Mouse (Mus musculus) c-Kit-negative CD71-positive TER-119-positive erythroid progenitor cells, embryonic 14.5 days (primary cell): ENCODE data around the gene Arl3.

ENCODE experiments used
- DNase-seq: peaks from one replicate; pipeline ENCODE4 v3.0.0-alpha.2; 2013; ENCODE audit warnings: low read depth, low spot score

Arl3 gene

DNA sequence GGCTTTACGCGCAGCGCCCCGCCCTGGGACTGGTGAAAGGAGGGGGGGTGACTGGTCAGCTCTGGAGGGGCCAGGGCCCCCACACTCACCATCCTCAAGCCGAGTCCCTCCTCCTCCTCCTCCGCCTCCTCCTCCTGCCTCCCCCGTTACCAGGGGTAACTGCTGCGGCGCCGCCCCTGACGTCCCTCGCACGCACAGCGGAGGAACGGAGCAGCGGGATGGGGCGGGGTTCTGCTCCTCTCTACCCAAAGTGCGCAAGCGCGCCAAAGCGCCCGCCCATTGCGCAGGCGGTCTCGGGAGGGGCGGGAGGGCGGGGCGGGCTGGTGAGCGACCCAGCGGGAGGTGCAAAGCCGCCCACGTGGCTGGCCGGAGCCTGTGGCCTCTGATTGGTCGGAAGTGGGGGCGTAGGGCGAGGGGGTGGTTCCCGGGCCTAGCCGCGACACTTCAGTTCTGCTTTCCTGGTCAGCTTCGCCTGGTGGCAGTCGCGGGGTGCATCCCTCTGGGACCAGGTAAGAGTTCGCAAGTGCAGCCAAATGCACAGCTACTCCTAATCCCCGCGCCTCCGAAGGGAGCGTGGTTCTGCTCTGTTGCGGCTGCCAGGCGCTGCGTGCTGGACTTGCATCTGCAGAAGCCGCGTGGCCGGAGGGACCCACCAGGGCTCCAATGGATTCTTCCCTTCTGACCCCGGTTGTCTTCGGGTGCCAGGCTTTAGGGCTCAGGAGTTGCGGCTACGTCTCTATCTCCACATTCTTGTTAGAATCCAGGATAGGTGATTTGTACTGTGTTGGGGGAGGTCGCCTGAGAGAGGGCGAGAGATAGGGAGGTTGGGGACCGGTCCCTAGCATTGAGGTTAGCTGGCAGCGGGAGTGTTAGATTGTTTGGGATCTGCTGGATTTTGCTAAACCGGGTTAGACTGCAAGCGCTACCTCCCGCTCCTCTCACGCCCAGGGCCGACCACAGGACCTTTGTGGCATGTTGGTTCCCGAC is at the start of gene Arl3, which contains the start of gene Sfxn2:
TSS of gene Arl3 (minus strand) at position 248 of the 987 bp plus-strand sequence.
TSS of gene Sfxn2 (plus strand) at position 415 of the 987 bp plus-strand sequence.
- DNase-seq: peak; percentile 90

DNA sequence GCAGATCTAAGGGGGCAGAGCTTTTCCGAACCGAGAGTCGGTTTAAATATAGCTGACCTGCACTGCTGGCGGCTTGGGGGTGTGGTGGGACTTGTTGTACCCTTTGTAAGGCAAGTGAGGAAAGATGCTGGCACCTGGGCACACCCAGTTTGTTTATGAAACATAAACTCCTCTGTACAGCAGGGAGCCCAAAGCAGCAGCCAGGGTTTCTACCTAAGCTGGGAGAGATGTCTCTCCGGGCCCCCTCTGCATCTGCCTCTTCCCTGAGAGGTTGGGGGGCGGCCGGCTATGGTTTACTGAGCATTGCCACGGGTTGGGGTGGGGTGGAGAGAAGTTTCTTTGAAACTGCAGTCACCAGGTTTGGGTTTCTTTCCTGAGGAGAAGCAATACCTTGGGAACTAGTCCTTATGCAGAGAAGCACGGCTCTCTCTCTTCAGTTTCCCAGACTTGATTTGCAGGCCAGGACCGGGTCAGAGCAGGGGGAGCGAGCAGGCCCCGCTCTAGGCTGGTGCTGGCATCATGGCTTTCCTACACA is 49.7 kb upstream of the Arl3 start:
- DNase-seq: no peak

DNA sequence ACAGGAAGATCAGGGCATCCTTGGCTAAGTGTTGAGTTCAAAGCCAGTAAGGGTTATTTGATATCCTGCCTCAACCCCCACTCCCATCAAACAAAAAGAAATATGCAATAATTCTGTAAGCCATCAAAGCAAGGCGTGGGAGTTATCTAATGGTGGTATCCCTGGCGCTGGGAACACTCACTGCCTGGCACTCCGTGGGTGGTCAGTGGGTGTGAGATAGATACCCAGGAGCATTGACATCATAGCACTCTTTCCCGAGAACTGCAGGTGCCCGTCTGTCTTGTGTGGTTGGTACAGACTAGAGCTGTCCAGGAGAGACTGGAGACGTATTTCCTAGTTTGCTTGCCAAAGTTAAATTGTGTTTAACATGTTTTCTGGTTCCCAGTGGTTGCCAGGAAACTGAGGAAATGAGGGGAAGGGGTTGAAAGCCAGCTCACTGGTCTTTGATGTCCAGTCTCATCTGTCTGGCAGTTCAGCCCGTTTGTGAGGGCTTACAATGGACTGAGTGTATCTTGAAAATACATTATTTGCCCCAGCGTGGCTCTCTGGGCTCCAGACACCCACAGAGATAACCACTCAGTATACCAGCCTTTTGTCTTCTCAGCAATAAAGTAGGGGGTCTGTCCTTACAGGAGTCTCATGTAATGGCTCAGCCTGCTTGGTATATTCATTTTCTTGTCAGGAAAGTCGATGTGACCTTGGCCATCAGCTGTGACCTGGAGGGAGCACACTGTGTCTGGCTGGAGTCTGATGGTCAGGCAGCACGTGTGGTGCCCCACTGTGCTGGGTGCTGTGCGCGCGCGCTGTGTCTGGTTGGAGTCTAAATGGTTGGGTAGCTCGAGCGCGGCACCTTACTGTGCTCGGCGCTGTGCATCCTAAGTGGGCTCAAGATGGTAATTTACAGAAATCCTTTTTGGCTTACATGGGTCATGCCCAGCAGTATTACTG is 48.5 kb upstream of the Arl3 start:
- no peak for DNase-seq

DNA sequence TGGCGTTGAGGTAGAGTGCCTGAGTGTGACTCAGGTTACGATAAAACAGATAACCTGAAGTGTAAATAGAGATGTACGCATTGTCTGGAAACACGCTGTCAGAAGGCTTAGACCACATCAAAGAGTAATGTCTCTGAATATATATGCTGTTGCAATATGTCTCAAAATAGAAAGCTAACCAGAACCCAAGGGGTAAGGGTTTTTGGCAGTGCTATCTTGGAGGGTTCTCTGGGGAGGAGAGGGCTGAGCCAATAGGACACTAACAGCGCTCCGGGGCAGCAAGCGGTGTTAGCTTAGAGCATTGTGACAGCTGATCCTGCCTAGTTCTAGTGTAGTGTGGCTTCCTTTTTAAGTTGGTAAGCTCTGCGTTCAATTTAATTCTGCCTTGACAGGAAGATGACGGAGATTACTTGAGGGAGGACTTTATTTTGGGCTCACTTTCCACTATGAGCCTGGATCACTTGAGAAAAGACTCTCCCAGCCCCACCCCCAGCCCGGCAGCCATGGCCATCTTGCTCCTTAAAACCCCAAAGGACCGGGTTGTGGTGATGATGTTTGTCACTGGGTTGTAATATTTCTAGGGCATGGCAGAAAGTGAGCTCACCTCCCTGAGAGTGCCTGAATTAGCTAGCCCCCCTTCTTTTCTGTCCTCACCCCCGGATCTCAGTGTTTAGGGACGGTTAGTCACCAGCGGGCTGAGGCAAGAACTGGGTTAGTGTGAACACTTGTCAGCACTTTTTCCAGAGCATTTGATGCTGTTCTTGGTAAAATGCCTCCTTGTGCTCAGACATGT is 47.2 kb upstream of the Arl3 start:
- no peak for DNase-seq

DNA sequence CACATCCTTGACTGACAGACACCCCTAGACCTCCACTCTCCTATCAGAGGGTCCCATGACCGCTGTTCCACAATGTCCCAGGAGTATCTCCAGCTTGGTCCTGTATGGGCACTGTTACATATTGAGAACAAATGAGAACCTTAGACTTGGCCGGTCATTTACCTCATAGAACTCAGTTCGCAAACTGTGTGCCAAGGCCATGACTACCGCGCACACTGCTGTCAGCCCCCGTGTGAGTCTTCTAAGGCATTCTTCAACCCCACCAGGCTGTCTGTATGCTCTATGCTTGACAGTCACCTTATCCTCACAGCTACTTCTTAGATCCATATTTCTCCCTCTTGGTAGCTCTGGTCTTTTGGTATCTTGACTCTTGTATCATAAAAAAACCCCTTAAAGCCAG is 46.5 kb upstream of the Arl3 start:
- DNase-seq: no peak

DNA sequence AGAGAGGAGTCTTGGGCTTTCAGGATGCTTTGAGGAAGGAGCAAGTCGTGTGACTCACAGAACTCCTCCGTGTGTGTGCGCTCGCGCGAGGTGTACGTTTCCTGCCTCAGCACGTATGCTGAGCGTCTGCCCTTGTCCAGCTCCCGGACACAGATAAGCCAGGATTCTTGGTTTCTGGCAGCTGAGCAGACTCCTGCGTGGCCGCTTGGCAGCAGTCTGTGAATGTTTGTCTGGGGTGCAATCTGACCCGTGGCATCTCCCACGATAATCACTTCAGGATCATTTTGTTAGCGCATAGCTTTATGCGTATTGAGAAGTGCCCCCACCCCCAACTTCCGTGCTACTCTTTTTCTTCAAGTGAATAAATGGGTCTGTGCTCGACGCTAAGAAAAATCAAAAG is 46.0 kb upstream of the Arl3 start:
- no peak for DNase-seq

DNA sequence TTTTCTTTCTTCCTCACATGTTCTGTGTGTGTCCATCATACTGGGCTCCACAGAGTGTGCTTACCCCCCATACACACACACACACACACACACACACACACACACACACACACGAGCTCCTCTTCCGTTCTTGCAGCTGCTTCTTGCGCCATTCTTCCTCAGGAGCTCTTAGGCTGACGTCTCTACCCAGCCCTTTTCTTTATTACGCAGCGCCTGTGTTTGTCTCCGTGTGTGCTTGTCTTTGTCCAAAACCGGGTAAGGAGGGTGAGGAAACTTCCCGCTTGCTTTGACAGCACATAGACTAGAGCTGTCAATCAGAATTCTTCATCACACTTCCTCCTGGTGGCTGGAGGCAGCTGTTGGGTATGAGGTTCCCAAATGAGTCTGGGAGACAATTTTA is 45.3 kb upstream of the Arl3 start:
- DNase-seq: no peak

DNA sequence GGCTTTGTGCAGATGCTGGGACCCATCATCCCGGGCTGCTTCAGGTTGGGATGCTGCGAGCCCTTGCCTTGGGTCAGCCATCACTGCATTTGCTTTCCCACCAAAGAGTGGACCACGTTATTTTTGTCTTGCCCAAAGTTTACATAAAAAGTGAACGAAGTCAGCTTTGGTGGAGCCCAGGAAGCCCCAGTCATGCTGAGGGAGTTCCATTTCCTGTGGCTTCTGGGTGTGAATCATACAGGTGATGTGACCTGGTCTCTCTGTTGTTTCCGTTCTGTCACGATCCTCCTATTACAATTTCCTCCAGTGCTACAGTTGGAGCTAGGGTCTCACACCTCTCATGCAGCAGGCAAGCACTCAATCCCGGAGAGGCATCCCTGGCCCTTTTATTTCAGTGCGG is 44.4 kb upstream of the Arl3 start:
- no peak for DNase-seq

DNA sequence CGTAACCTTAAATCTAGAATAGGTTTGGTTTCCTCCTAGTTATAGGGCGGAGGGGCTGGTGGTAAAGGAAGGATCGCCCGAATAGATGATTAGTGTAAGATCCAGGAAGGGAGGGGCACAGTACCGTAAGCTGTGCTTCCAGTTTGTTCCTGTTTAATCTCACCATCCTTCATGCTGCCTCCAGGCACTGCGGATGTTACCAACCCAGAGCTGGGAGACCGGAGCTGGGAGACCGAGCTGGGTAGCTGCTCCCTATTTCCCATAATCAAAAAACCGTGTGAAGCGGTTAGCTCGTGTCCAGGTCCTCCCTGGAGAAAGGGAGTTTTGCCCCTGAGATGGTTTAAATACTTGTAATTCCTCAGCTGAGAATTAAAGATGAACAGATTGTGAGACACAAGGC is 43.4 kb upstream of the Arl3 start:
- no peak for DNase-seq

DNA sequence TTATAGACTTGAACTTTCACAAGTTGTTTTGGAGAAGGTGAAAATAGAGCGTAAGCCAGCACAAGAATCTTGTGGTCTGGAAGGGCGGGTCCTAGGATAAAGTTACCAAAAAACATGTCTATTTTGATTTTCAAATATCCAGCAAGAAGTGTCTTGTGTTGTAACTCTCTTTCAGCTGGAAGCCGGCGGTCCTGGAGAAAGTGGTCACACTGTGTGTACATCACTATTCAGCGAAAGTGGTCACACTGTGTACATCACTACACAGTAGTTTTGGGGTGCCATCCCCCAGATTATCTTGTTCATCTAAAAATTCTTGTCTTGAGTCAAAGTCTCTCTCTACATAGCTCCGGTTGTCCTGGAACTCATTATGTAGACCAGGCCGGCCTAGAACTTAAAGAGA is 35.2 kb upstream of the Arl3 start:
- no peak for DNase-seq

DNA sequence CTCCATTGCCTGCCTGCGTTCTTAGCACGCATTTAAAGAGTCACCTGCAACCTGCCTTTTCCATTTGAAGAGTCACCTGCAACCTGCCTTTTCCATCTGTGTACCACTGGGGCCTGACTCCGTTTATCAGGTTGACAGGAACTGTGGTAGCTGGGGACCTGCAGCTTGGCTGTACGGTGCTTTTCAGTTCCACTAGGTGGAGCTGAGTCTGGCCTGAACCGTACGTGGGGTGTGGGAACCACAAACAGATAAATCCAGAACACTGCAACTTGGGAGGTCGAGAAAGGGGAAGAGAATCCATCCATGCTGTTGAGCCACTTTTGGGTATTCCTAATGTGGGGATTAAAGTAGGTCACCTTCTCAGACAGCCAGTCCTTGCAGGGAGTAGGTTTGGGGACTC is 34.4 kb upstream of the Arl3 start:
- no peak for DNase-seq

DNA sequence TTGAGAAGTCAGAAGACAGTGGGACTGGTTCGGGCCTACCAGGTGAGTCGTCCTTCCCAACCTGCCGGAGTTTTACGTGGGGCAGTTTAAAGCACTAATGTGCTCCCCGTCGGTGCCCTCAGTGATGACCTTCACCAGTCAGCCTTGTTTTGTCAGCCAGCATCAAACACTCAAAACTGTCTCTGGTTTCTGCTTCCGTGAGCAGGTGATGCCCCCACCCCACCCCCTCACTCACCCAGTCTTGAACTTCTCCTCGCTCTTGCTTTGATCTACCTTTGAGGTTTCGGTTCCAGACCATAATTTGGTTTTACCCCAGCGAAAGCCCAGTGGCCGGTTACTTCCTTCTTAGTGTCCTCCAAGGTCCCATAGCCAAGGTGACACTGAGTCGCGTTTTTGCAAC is 33.7 kb upstream of the Arl3 start:
- no peak for DNase-seq

DNA sequence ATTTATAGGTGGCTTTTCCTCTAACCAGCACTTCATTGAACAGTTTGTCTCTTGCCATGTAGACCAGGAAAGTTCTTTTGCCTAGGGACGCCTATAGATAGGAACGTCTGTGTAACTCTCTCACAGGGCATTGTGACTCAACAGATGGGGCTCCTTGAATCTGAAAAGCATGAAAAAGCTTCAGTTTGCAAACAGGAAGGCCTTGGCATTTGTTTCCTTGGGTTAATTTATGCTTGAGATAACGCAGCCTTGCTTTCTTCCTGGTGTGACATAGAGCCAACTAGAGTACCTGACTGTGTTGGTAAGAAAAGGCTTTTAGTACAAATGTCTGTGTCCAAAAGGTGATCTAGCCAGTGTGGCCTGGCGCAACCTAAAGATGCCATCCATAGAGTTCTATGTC is 29.4 kb upstream of the Arl3 start:
- DNase-seq: no peak

DNA sequence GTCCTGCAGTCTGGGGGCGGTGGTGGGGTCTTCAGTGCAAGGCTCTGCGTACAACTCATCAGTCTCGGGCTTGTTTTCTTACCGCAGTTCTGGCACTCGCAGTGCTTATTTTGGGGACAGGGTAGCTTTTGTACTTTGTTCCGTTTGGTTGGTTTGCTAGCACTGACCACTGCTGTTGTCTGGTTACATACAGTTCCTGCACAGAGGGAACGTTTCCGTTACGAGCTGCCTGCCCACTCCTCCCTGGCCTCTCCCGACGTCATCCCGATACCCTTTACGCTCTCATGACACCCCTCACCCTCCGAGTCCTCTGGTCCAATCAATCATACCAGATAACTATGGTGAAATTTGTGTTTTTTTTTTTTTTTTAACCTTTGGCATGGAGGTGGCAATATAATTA is 28.5 kb upstream of the Arl3 start:
- DNase-seq: no peak

DNA sequence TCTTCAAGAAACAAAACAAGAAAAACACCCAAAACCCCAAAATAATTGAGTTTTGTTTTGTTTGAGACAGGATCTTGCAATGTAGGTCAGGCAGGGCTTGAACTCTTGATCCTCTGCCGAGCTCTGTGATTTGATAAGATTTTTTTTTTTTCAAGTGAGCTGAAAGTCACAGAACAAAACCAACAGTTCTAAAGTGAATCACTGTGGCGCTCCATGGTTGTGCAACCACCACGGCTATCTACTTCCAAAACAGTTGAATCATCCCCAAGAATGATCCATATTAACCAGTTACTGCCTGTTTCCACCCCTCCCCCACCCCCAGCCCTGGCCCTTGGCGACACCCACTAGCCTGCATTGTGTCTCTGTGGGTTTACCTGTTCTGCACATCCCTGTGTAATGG is 27.4 kb upstream of the Arl3 start:
- DNase-seq: no peak

DNA sequence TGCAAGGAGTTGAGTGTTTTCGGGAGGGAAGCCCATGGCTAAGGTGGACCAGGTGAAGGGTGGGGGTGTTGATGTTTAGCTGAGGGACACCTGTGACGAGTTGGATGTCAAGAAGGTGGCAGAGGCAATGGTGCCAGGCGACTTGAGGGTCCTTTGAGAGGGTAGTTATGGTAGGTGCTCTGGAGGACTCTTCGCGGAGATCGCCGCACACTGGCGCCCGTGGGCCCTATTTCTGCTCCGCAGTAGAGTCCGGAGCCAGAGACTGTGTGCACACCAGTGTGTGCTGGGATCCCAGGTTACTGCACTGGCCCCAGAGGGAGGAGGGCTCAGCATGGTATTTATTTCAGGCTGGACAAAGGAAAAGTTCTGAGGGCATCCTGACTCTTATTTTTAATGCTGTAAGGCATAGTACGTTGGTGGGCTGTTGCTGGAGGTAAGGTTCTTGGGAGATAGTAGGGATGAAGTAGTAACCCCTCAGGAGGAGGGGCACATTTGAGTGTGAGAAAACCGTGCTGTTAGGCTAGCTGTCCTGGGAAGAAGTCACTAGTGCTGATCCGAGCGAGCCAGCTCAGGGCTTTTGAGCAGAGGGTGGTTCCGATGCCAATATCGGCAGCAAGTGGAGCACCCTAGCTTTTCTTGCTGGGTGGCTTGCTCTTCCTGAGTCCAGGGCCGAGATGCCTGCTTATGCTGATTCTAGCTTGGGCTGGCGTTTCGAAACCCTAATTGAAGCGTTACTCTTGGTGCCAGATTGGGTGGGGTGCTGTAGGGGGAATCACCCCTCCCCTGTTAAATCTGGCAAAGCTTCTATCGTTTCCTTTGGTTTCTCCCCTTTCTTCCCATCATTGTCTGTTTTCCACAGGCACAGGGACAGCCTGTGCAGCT is 26.6 kb upstream of the Arl3 start:
- DNase-seq: peak; percentile 9

DNA sequence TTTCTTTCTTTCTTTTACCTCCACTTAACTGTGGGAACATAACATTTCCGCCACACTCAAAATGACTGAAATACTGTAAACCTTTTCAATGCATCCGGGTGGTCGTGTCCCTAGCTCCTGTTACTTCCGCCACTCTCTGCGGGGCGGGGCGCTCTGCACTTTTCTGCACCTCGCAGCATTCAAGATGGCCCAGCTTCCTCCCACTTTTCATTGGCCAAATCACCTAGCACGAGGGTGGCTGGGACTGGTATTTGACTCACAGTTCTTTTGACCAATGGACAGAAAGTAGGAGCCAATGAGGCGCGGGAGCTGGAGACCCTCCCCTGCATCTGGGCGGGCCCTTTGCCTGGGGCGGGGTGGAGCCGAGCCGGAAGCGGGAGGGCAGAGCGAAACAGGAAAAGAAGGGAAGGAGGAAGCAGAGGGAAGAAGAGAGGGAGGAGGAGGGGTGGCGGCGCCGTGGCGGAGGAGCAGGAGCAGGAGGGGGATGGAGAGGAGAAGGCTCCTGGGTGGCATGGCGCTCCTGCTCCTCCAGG is 25.8 kb upstream of the Arl3 start, which contains the start of gene Wbp1l:
TSS of gene Wbp1l (plus strand) at position 365 of the 533 bp plus-strand sequence.
- DNase-seq: peak; percentile 87

DNA sequence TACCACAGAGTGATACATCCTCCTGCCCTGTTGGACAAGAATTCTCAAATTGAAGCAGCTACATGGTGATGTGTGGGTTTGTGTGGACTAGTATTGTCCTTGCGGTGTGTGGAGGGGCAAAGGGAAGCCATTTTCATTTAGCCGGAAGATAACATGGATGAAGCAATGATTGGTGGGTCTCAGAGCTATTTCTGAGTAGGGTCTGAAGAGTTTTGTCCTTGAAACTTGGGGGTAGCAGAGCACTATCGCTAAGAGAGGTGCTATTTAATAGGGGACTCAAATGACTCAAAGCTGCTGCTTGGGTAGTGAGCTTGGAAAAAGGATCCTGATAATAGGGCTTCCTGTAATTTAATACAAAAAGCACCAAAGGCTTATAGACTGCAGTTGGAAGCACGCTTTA is 25.2 kb upstream of the Arl3 start:
- DNase-seq: no peak

DNA sequence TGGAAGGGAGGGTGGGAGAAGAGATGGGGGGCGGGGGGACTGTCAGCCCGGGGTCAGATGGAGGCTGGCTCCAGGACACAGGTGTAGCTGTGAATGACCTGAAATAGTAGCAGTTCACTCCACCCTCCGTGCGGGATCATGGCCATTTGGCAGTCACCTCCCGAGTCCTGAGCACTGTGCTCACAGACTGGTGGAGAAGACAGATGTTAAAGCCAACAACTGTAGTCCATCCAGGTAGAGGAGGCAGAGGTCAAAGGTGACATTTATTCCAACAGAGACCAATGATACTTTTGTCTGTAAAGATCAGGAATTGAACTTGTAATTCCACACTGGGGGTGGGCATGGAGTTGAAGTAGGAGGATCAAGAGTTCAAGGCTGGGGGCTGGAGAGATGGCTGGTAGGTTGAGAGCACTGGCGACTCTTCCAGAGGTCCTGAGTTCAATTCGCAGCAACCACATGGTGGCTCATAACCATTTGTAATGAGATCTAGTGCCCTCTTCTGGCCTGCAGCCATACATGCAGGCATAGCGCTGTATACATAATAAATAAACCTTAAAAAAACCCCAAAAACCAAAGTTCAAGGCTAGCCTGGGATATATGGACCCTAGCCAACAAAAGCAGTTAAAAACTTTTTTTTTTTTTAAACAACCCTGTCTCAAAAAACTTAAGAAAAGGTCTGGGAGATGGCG is 19.9 kb upstream of the Arl3 start:
- DNase-seq: no peak
